Mouse (Mus musculus) embryo, embryonic 10.5 days (tissue): ENCODE measurements around the gene Jchain.

Experiments used
- DNase-seq: peaks from one replicate; pipeline ENCODE4 v3.0.0-alpha.2; 2015; ENCODE audit warnings: low spot score

Gene Jchain

GRCm38 (mm10) chr5:88530908-88531307 lies 3.2 kb upstream of the Jchain start:
- no peak for DNase-seq

DNA sequence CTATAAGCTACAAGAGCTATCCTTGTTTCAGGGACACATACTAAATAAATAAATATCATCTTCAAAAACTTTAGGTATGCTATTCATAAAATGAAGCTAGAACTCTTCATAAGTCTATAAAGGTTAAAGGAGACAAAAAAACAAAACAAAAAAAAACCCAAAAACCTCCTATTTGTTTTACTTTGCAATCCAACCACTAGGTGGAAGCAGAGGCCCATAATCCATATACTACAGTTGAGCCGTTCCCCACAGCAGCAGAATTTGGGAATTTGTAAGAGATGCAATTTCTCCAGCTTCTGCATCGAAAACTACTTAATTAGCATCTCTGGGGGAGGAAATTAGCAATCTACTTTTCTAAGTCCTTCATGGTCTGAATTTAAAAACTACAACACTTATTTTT lies 8.5 kb downstream of the Jchain start:
- DNase-seq, result peak; percentile 73

DNA sequence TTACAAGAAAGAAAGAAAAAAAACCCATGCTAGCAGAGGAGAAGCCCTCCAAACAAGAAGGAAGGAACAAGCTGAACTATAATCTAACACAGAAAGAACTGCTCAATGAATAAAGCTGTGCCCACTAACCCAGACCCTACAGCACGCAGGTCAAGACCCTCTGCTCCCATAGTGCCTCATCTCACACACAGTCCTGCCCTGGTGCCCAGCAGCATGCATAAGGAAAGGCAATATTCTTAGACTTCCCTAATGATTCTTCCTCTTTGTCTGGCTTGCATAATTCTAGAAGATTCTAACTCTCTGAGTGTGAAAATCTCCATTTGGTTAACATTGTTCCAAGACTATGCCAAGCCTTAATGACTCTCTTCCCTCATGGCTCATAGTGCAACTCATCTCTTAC lies 18.7 kb downstream of the Jchain start:
- no peak for DNase-seq

DNA sequence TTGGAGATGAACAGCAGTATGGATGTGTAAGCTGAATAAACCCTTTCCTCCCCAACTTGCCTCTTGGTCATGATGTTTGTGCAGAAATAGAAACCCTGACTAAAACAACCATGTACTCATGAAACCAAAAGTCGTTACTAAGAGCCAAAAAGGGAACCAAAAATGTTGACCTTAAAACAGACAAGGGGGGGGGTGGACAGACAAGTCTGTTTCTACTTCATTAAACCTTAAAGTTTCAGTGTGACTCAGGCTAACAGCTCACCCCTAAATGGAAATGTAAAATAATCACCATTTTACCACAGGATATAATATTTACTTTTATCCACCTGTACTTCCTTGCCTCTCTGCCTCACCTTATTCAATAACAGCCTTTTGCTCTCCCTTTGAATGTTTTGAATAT lies 19.1 kb downstream of the Jchain start:
- no peak for DNase-seq

- DNase-seq, result no peak
Observed at GRCm38 (mm10) chr5:88499781-88500180, 27.9 kb downstream of the Jchain start.

DNA sequence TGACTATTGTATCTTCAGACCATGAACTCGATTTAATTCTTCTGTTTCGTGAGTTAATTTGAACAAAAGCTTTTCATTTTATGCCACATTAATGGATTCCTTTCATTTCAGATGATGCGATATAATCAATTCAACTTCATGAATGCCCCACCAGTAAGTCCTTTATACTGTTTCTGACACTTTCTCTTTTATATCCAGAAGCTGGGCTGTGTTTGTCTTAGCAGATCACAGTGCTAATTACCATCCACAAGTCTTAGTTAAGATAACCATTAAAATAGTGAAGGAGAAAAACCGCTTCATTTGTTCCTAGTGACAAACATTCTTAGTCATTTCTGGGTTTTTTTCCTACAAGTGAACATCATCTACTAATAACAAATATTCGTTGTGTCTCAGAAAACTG lies 36.6 kb downstream of the Jchain start:
- no peak for DNase-seq

GRCm38 (mm10) chr5:88489004-88489403 lies 38.7 kb downstream of the Jchain start:
- no peak for DNase-seq

- no peak for DNase-seq
Observed at GRCm38 (mm10) chr5:88487675-88488074, 40.0 kb downstream of the Jchain start, which contains the start of gene Enam. Enam (plus strand) TSS chr5:88487975.
